Mouse (Mus musculus): Measurements from ENCODE around the gene Arhgap32.

GRCm38 (mm10) chr9:32283591-32283990 lies 167.7 kb downstream of the Arhgap32 start:
- no peak for TF ChIP-seq POLR2A (IDR thresholded peaks at IDR 0.05; ENCODE audit: low read depth, low read length)
- no peak for TF ChIP-seq CTCF (IDR thresholded peaks at IDR 0.05; ENCODE audit: borderline replicate concordance, insufficient read depth, low read length)
